Mouse (Mus musculus): ENCODE results near the gene Ggact. TPM values are rescaled to one million over a fixed set of nuclear protein-coding genes. Genes with fewer than 3 reads are reported as not detected.

Gene Ggact
- polyA plus RNA-seq, 1 experiment from 2014 or later = 9.7 TPM

- Histone ChIP-seq H3K9ac (no peak overlapping the region), H3K36me3 (no peaks in the 10 kb centered on the region), H3K4me3 (no peak overlapping the region), H3K27ac (no peak overlapping the region), H3K27me3 (no peaks in the 10 kb centered on the region), H3K4me1 (peaks cover 5% of the 10 kb centered on the region; the same call in 1 of the 2 replicates), H3K9me3 (no peaks in the 10 kb centered on the region), H3K4me2 (no peak overlapping the region)
- WGBS = 78% methylated on average over 4 of the region's 4 CpGs
- ATAC-seq (ENCODE audit: insufficient number of reproducible peaks, insufficient read depth, low FRiP score, low TSS enrichment, low read depth) = no peak
These were observed 48.0 kb downstream of the Ggact start for GRCm38 (mm10) chr14:122865462-122866129.

GRCm38 (mm10) chr14:122862623-122863022 is 50.9 kb downstream of the Ggact start:
- H3K9ac ChIP-seq = no peak overlapping the region
- ATAC-seq (ENCODE audit: insufficient number of reproducible peaks, insufficient read depth, low FRiP score, low TSS enrichment, low read depth) = no peak
- WGBS = 52% methylated on average over 4 of the region's 4 CpGs

GRCm38 (mm10) chr14:122859792-122860191 is 53.8 kb downstream of the Ggact start:
- H3K4me2 ChIP-seq = no peak overlapping the region
- H3K36me3 ChIP-seq = no peaks in the 10 kb centered on the region
- H3K9ac ChIP-seq = no peak overlapping the region
- H3K27ac ChIP-seq = no peak overlapping the region; the same call in 1 of the 2 replicates
- no peaks in the 10 kb centered on the region for H3K9me3 ChIP-seq
- no peaks in the 10 kb centered on the region for H3K4me1 ChIP-seq
- no peak overlapping the region for H3K4me3 ChIP-seq
- 48% methylated on average over 1 of the region's 1 CpGs for WGBS
- H3K27me3 ChIP-seq = no peaks in the 10 kb centered on the region
- ATAC-seq (ENCODE audit: insufficient number of reproducible peaks, insufficient read depth, low FRiP score, low TSS enrichment, low read depth) = no peak

More at GRCm38 (mm10) chr14:122862623-122863022, 50.9 kb downstream of the Ggact start:
- Histone ChIP-seq H3K9me3 (no peaks in the 10 kb centered on the region), H3K36me3 (no peaks in the 10 kb centered on the region), H3K4me3 (no peak overlapping the region), H3K4me2 (no peak overlapping the region), H3K27ac (no peak overlapping the region), H3K4me1 (no peaks in the 10 kb centered on the region), H3K27me3 (no peaks in the 10 kb centered on the region)

GRCm38 (mm10) chr14:122852506-122853057 is 61.0 kb downstream of the Ggact start:
- Histone ChIP-seq H3K36me3 (no peaks in the 10 kb centered on the region), H3K4me1 (peaks cover 13% of the 10 kb centered on the region; the same call in 1 of the 2 replicates), H3K9ac (no peak overlapping the region), H3K27me3 (no peaks in the 10 kb centered on the region), H3K4me3 (no peak overlapping the region), H3K4me2 (no peak overlapping the region), H3K9me3 (no peaks in the 10 kb centered on the region), H3K27ac (no peak overlapping the region)
- ATAC-seq (ENCODE audit: insufficient number of reproducible peaks, insufficient read depth, low FRiP score, low TSS enrichment, low read depth) = no peak
- WGBS = 62% methylated on average over 5 of the region's 5 CpGs

GRCm38 (mm10) chr14:122837018-122837417 is 76.5 kb downstream of the Ggact start:
- Histone ChIP-seq H3K4me1 (peaks cover 15% of the 10 kb centered on the region), H3K36me3 (no peaks in the 10 kb centered on the region), H3K4me3 (no peak overlapping the region), H3K27ac (no peak overlapping the region), H3K27me3 (no peaks in the 10 kb centered on the region), H3K9ac (no peak overlapping the region), H3K9me3 (no peaks in the 10 kb centered on the region), H3K4me2 (no peak overlapping the region)
- 55% methylated on average over 2 of the region's 2 CpGs for WGBS
- no peak for ATAC-seq (ENCODE audit: insufficient number of reproducible peaks, insufficient read depth, low FRiP score, low TSS enrichment, low read depth)

- Histone ChIP-seq H3K4me3 (no peak overlapping the region), H3K4me2 (no peak overlapping the region), H3K36me3 (no peaks in the 10 kb centered on the region), H3K27ac (no peak overlapping the region), H3K27me3 (no peaks in the 10 kb centered on the region), H3K9me3 (0 out of 2 replicates have a peak, but pooled peaks cover 2% of the 10 kb centered on the region), H3K4me1 (peaks cover 15% of the 10 kb centered on the region), H3K9ac (no peak overlapping the region)
- no peak for ATAC-seq (ENCODE audit: insufficient number of reproducible peaks, insufficient read depth, low FRiP score, low TSS enrichment, low read depth)
- 22% methylated on average over 4 of the region's 4 CpGs for WGBS
These were observed 77.3 kb downstream of the Ggact start for GRCm38 (mm10) chr14:122836221-122836620.

- Histone ChIP-seq H3K27ac (no peak overlapping the region), H3K4me1 (peaks cover 15% of the 10 kb centered on the region), H3K36me3 (no peaks in the 10 kb centered on the region), H3K27me3 (no peaks in the 10 kb centered on the region), H3K4me3 (no peak overlapping the region), H3K9me3 (0 out of 2 replicates have a peak, but pooled peaks cover 6% of the 10 kb centered on the region), H3K9ac (no peak overlapping the region), H3K4me2 (no peak overlapping the region)
- no peak for ATAC-seq (ENCODE audit: insufficient number of reproducible peaks, insufficient read depth, low FRiP score, low TSS enrichment, low read depth)
- 41% methylated on average over 7 of the region's 7 CpGs for WGBS
These were observed 77.9 kb downstream of the Ggact start for GRCm38 (mm10) chr14:122835487-122836190.

GRCm38 (mm10) chr14:122834753-122835152 is 78.8 kb downstream of the Ggact start:
- no peak overlapping the region for H3K27ac ChIP-seq
- no peaks in the 10 kb centered on the region for H3K27me3 ChIP-seq
- H3K4me3 ChIP-seq = no peak overlapping the region
- H3K9ac ChIP-seq = no peak overlapping the region
- 95% methylated on average over 1 of the region's 1 CpGs for WGBS
- H3K36me3 ChIP-seq = no peaks in the 10 kb centered on the region
- no peak overlapping the region for H3K4me2 ChIP-seq
- H3K4me1 ChIP-seq = peaks cover 15% of the 10 kb centered on the region
- H3K9me3 ChIP-seq = 0 out of 2 replicates have a peak, but pooled peaks cover 6% of the 10 kb centered on the region
- ATAC-seq (ENCODE audit: insufficient number of reproducible peaks, insufficient read depth, low FRiP score, low TSS enrichment, low read depth) = no peak

- 82% methylated on average over 3 of the region's 3 CpGs for WGBS
- H3K4me1 ChIP-seq = peaks cover 15% of the 10 kb centered on the region
- no peak overlapping the region for H3K4me3 ChIP-seq
- ATAC-seq (ENCODE audit: insufficient number of reproducible peaks, insufficient read depth, low FRiP score, low TSS enrichment, low read depth) = no peak
- H3K27ac ChIP-seq = no peak overlapping the region
- H3K9me3 ChIP-seq = 0 out of 2 replicates have a peak, but pooled peaks cover 6% of the 10 kb centered on the region
- H3K4me2 ChIP-seq = no peak overlapping the region
- H3K9ac ChIP-seq = no peak overlapping the region
- no peaks in the 10 kb centered on the region for H3K36me3 ChIP-seq
- no peaks in the 10 kb centered on the region for H3K27me3 ChIP-seq
These were observed 79.9 kb downstream of the Ggact start for GRCm38 (mm10) chr14:122833666-122834065.

- Histone ChIP-seq H3K4me2 (no peak overlapping the region), H3K36me3 (no peaks in the 10 kb centered on the region), H3K4me1 (no peaks in the 10 kb centered on the region), H3K9me3 (0 out of 2 replicates have a peak, but pooled peaks cover 6% of the 10 kb centered on the region), H3K9ac (no peak overlapping the region), H3K27ac (no peak overlapping the region), H3K4me3 (no peak overlapping the region), H3K27me3 (no peaks in the 10 kb centered on the region)
- ATAC-seq (ENCODE audit: insufficient number of reproducible peaks, insufficient read depth, low FRiP score, low TSS enrichment, low read depth) = no peak
- WGBS = 65% methylated on average over 1 of the region's 1 CpGs
These were observed 83.1 kb downstream of the Ggact start for GRCm38 (mm10) chr14:122830433-122830832.

- H3K36me3 ChIP-seq = no peaks in the 10 kb centered on the region
- H3K4me2 ChIP-seq = no peak overlapping the region
- WGBS = 88% methylated on average over 2 of the region's 2 CpGs
- H3K9me3 ChIP-seq = no peaks in the 10 kb centered on the region
- H3K4me3 ChIP-seq = no peak overlapping the region
- H3K27ac ChIP-seq = no peak overlapping the region
- ATAC-seq (ENCODE audit: insufficient number of reproducible peaks, insufficient read depth, low FRiP score, low TSS enrichment, low read depth) = 0 out of 2 replicates have a peak, but pooled peaks have one; percentile 20
- no peaks in the 10 kb centered on the region for H3K27me3 ChIP-seq
- H3K9ac ChIP-seq = no peak overlapping the region
- H3K4me1 ChIP-seq = no peaks in the 10 kb centered on the region
These were observed 88.1 kb downstream of the Ggact start for GRCm38 (mm10) chr14:122825464-122825863.
